Mouse (Mus musculus) lung, embryonic 14.5 days (tissue): ENCODE measurements around the gene Golga4. TPM values are rescaled to one million over a fixed set of nuclear protein-coding genes. Genes with fewer than 3 reads are reported as not detected.
A peak's percentile ranks its signal among the peaks of the same experiment; 100 is the strongest.

Experiments used
- ATAC-seq: fragments of 200-750 bp; cut with Nextera tagmentation; 2 replicates; pipeline ENCODE4 v1.8.0; 2017; ENCODE audit warnings: mild to moderate bottlenecking, moderate TSS enrichment, moderate library complexity; ENCODE audit not compliant: insufficient read depth
- DNase-seq: peaks from one replicate; pipeline ENCODE4 v3.0.0-alpha.2; 2015
- H3K27ac ChIP-seq: fragments of 300-500 bp; sonication (generic); 2 replicates; pipeline ENCODE4 v1.5.1; 2014; ENCODE audit warnings: low read depth, mild to moderate bottlenecking, moderate library complexity
- H3K27me3 ChIP-seq: fragments of 300-500 bp; sonication (generic); 2 replicates; pipeline ENCODE4 v1.6.1; 2014; ENCODE audit warnings: low read length, control low read depth; ENCODE audit not compliant: insufficient read depth
- H3K36me3 ChIP-seq: fragments of 300-500 bp; sonication (generic); 2 replicates; pipeline ENCODE4 v1.6.1; 2014; ENCODE audit warnings: control low read depth; ENCODE audit not compliant: insufficient read depth
- H3K4me1 ChIP-seq: fragments of 300-500 bp; sonication (generic); 2 replicates; pipeline ENCODE4 v1.6.1; 2014; ENCODE audit warnings: antibody characterized with exemption, control low read depth; ENCODE audit not compliant: insufficient read depth
- H3K4me2 ChIP-seq: fragments of 300-500 bp; sonication (generic); 2 replicates; pipeline ENCODE4 v1.6.1; 2014; ENCODE audit warnings: mild to moderate bottlenecking
- H3K4me3 ChIP-seq: fragments of 300-500 bp; sonication (generic); 2 replicates; pipeline ENCODE4 v1.5.1; 2014; ENCODE audit warnings: low read depth, low read length
- H3K9ac ChIP-seq: fragments of 300-500 bp; sonication (generic); 2 replicates; pipeline ENCODE4 v1.6.1; 2014
- H3K9me3 ChIP-seq: fragments of 300-500 bp; sonication (generic); 2 replicates; pipeline ENCODE4 v1.6.1; 2016; ENCODE audit warnings: low read depth, low read length, control low read depth
- CTCF ChIP-seq: IDR thresholded peaks from 2 replicates; pipeline ENCODE4 v1.5.1; 2016; ENCODE audit warnings: antibody characterized with exemption, low read depth
- WGBS: fragments of 180-500 bp; shearing (Covaris S2); extraction: QIAGEN DNeasy Blood & Tissue Kit; methylation state at CpG from one replicate; pipeline ENCODE4 v1.1.7; 2014; 5-methylcytosine and 5-hydroxymethylcytosine counted together
- polyA plus RNA-seq: library from polyadenylated mRNA; unstranded; fragments of >200 nt; fragmentation: Nextera tagmentation; extraction: Ambion mirVana; gene quantifications from 2 replicates; pipeline ENCODE4 v1.2.1, GENCODE M21; 2014

Gene Golga4
- polyA plus RNA-seq, 1 experiment from 2014 or later, result 53.3 TPM

- peak; percentile 57 for DNase-seq
- no peak for TF ChIP-seq CTCF
Observed at GRCm38 (mm10) chr9:118488896-118489578, 17.0 kb upstream of the Golga4 start.

GRCm38 (mm10) chr9:118489579-118490019 is 16.5 kb upstream of the Golga4 start:
- Histone ChIP-seq H3K4me1 (peaks cover 3% of the 10 kb centered on the region; the same call in 1 of the 2 replicates), H3K4me2 (peak overlapping the region; percentile 64), H3K27ac (no peak overlapping the region), H3K27me3 (peaks cover 47% of the 10 kb centered on the region), H3K4me3 (peak overlapping the region; percentile 16), H3K36me3 (no peaks in the 10 kb centered on the region), H3K9ac (no peak overlapping the region), H3K9me3 (no peaks in the 10 kb centered on the region)
- peak; percentile 95 for TF ChIP-seq CTCF
- peak; percentile 90 for DNase-seq
- WGBS, result under 1% methylated on average over 16 of the region's 16 CpGs
- peak; percentile 80 for ATAC-seq

More at GRCm38 (mm10) chr9:118488896-118489578, 17.0 kb upstream of the Golga4 start:
- 2% methylated on average over 20 of the region's 20 CpGs for WGBS
- peak; percentile 44; the same call in 1 of the 2 replicates for ATAC-seq
- Histone ChIP-seq H3K36me3 (no peaks in the 10 kb centered on the region), H3K27ac (no peak overlapping the region), H3K4me2 (peak overlapping the region; percentile 64), H3K9me3 (no peaks in the 10 kb centered on the region), H3K4me3 (peak overlapping the region; percentile 29), H3K9ac (no peak overlapping the region), H3K4me1 (peaks cover 3% of the 10 kb centered on the region; the same call in 1 of the 2 replicates), H3K27me3 (peaks cover 53% of the 10 kb centered on the region)

- Histone ChIP-seq H3K27me3 (peaks cover 31% of the 10 kb centered on the region), H3K4me1 (peaks cover 3% of the 10 kb centered on the region; the same call in 1 of the 2 replicates), H3K9me3 (no peaks in the 10 kb centered on the region), H3K4me2 (no peak overlapping the region), H3K9ac (no peak overlapping the region), H3K27ac (no peak overlapping the region), H3K4me3 (no peak overlapping the region), H3K36me3 (no peaks in the 10 kb centered on the region)
- no peak for TF ChIP-seq CTCF
- DNase-seq (no peak), ATAC-seq (no peak)
- WGBS, result 78% methylated on average over 4 of the region's 4 CpGs
Observed at GRCm38 (mm10) chr9:118491195-118491594, 14.9 kb upstream of the Golga4 start.

GRCm38 (mm10) chr9:118492932-118493698 is 13.0 kb upstream of the Golga4 start:
- no peak for DNase-seq
- TF ChIP-seq CTCF, result no peak
- H3K4me3 ChIP-seq, result no peak overlapping the region
- H3K9me3 ChIP-seq, result no peaks in the 10 kb centered on the region
- no peak overlapping the region for H3K4me2 ChIP-seq
- H3K4me1 ChIP-seq, result peaks cover 3% of the 10 kb centered on the region; the same call in 1 of the 2 replicates
- 78% methylated on average over 8 of the region's 8 CpGs for WGBS
- H3K27me3 ChIP-seq, result peaks cover 12% of the 10 kb centered on the region
- no peak overlapping the region for H3K27ac ChIP-seq
- H3K9ac ChIP-seq, result no peak overlapping the region
- H3K36me3 ChIP-seq, result no peaks in the 10 kb centered on the region
- ATAC-seq, result no peak

- no peaks in the 10 kb centered on the region for H3K36me3 ChIP-seq
- DNase-seq, result no peak
- no peaks in the 10 kb centered on the region for H3K4me1 ChIP-seq
- no peak for ATAC-seq
- H3K9ac ChIP-seq, result no peak overlapping the region
- WGBS, result 90% methylated on average over 5 of the region's 5 CpGs
- H3K4me2 ChIP-seq, result no peak overlapping the region
- no peak overlapping the region for H3K27ac ChIP-seq
- no peaks in the 10 kb centered on the region for H3K9me3 ChIP-seq
- TF ChIP-seq CTCF, result peak; percentile 37
- H3K4me3 ChIP-seq, result no peak overlapping the region
- peaks cover 3% of the 10 kb centered on the region; the same call in 1 of the 2 replicates for H3K27me3 ChIP-seq
Observed at GRCm38 (mm10) chr9:118494106-118494505, 12.0 kb upstream of the Golga4 start.

GRCm38 (mm10) chr9:118495933-118496332 is 10.1 kb upstream of the Golga4 start:
- no peak overlapping the region for H3K27ac ChIP-seq
- H3K4me2 ChIP-seq, result no peak overlapping the region
- no peaks in the 10 kb centered on the region for H3K9me3 ChIP-seq
- ATAC-seq (no peak), DNase-seq (no peak)
- H3K4me3 ChIP-seq, result no peak overlapping the region
- H3K27me3 ChIP-seq, result no peaks in the 10 kb centered on the region
- no peak overlapping the region for H3K9ac ChIP-seq
- TF ChIP-seq CTCF, result no peak
- no peaks in the 10 kb centered on the region for H3K36me3 ChIP-seq
- 81% methylated on average over 3 of the region's 3 CpGs for WGBS
- H3K4me1 ChIP-seq, result no peaks in the 10 kb centered on the region

GRCm38 (mm10) chr9:118496952-118497351 is 9.1 kb upstream of the Golga4 start:
- no peak overlapping the region for H3K4me3 ChIP-seq
- no peaks in the 10 kb centered on the region for H3K36me3 ChIP-seq
- WGBS, result 69% methylated on average over 3 of the region's 3 CpGs
- TF ChIP-seq CTCF, result no peak
- ATAC-seq (no peak), DNase-seq (no peak)
- no peaks in the 10 kb centered on the region for H3K27me3 ChIP-seq
- no peaks in the 10 kb centered on the region for H3K9me3 ChIP-seq
- H3K27ac ChIP-seq, result no peak overlapping the region
- no peak overlapping the region for H3K9ac ChIP-seq
- no peaks in the 10 kb centered on the region for H3K4me1 ChIP-seq
- no peak overlapping the region for H3K4me2 ChIP-seq
